ENCODE assay signal across 8 mouse cellular contexts in genomic region chr11:29645411-29646066, GRCm38 (mm10). TPM values are rescaled to one million over a fixed set of nuclear protein-coding genes. Genes with fewer than 3 reads are reported as not detected.
DNase-seq lines count a peak whose midpoint lies in the region.
"Had no signal": no experiment of that assay in that cellular context is flagged by ENCODE, and none has a peak within 500 bp of the region (broad histone marks: within the 10 kb centered on the region; RNA-seq: fewer than 3 reads in every experiment).

No protein-coding gene starts in this region.

- DNase-seq in urinary bladder, postnatal 14 days (ENCODE audit: low spot score): peak; percentile 34
- no peak for DNase-seq in urinary bladder, postnatal 25 days (ENCODE audit: low spot score)
- peak; percentile 13 for DNase-seq in c-Kit-negative CD71-positive TER-119-positive erythroid progenitor cells, embryonic 14.5 days (ENCODE audit: low read depth, low spot score)
- peak; percentile 13 for DNase-seq in liver
- no peak for DNase-seq in layer of hippocampus, adult 18-20 months (ENCODE audit: low spot score in 2 of 2)
- DNase-seq in kidney, adult 11 months: no peak
- no peak for DNase-seq in thymus, postnatal 0 days (ENCODE audit: low spot score)
- DNase-seq: cerebellum, adult 9-11 months had no signal

RNA-seq across cellular contexts. Expression of gene Rtn4, which starts 47.2 kb away (rescaled TPM):
- 100 to 1,000 TPM; 468 to 492 TPM for total RNA-seq in layer of hippocampus, adult 18-20 months (2021)
- 34.9 and 47.1 TPM in 2 replicates for polyA plus RNA-seq in thymus, postnatal 0 days (2015; fragmentation: Nextera tagmentation; extraction: Ambion mirVana)

Comparison
In these comparisons a context has a peak if more than half of its experiments do, and no peak if none do; other contexts are left out.
1. DNase-seq: peak in urinary bladder, postnatal 14 days (single experiment), c-Kit-negative CD71-positive TER-119-positive erythroid progenitor cells, embryonic 14.5 days (single experiment) and liver (single experiment); none in urinary bladder, postnatal 25 days (single experiment), layer of hippocampus, adult 18-20 months (0 of 2), kidney, adult 11 months (single experiment) and thymus, postnatal 0 days (single experiment).